Mouse (Mus musculus) kidney, adult 18-20 months (tissue): ENCODE results near the gene Rsf1.

Experiments used
- DNase-seq: peaks from one replicate; pipeline ENCODE4 v3.0.0; 2021

Rsf1 gene

DNA sequence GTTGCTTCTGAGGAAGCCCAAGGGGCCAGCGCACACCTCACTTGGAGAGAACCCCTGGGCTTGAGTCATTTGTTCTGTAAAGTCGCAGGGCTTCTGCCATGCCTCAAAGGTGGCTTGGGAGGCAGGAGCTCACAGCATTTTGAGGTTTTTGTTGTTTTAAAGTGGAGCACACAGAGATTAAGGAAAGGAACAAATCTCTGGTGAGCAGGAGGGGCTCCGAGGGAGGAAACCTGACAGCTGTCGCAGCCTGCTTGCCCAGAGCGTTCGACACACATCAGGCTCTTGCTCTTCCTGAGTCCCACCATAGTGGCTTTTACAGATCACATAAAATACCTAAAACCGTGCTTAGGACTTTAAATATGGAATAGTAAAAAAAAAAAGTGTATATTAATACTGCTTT is 147.1 kb downstream of the Rsf1 start:
- no peak for DNase-seq

DNA sequence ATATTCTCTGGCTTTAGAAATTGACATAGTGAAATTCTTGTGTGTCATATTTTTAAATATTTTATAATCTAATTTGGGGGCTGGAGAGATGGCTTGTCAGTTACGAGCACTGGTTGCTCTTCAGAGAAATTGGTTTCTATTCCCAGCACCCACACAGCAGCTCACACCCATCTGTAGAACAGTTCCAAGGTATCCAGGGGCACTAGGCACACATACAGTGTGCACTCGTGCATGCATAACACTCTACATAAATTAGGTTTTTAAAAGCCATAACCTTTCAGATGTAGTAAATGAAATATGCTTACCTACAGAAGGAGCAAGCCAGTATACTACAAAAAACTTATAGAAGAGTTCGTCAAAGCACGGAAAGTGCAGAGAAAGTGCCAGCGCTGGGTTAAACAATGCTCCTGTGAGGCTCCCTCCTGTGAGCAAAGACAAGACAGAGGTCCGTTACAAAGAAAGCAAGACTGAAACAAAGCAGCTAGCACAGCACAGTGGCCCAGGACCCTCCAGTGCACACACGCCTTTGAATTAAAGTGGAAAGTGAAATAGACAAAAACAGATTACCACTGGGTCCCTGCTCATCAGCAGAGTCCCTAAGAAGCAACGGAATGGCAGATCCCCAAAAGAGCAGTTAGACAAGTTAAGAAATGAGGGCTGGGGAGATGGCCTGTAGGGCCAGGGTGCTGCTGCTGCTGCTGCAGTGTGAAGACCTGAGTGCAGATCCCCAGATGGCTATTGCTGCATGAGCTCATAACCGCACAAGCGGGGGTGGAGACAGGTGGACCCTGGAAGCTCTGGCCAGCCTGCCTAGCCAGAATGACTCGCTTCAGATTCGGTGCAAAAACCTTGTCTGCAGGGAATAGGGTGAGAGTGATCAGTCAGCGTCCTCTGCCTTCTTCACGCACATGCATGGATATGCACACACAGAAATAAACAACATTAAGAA is 149.3 kb downstream of the Rsf1 start:
- no peak for DNase-seq

DNA sequence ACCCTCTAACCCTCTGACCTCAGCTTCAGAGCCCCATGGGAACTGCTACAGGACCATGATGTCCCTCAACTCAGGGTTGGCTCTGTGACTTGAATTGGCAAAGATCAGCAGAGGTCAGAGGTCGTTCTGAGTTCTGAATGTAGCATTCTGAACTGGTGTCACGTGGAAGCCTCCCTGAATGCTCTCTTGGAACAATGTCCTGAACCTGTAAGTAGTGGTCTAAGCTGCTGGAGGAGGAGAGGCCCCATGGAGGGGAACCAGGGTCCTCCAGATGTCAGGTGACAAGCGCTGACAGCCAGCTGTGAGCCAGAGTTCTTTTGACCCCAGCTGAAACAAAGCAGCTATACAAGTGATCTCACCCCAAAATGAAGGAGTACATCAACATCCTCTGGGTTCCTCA is 150.7 kb downstream of the Rsf1 start:
- no peak for DNase-seq

DNA sequence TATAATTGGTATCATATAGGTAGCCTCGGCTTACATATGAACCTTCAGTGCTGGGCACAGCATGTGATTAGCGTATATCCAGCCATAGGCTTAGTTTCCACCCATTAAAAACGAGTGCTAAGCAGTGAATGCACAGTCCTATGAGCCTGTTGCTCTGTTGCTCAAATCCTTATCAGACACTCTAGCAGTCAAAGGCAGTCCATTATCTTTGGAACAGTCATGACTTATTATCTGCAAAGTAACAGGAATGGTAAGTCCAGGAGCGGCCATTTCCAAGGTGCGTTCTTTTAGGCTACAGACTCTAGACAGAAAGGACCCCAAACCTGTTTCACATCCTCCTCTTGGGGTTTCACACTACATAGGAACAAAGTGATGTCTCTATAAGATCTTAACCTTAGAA is 153.9 kb downstream of the Rsf1 start:
- DNase-seq, result no peak

DNA sequence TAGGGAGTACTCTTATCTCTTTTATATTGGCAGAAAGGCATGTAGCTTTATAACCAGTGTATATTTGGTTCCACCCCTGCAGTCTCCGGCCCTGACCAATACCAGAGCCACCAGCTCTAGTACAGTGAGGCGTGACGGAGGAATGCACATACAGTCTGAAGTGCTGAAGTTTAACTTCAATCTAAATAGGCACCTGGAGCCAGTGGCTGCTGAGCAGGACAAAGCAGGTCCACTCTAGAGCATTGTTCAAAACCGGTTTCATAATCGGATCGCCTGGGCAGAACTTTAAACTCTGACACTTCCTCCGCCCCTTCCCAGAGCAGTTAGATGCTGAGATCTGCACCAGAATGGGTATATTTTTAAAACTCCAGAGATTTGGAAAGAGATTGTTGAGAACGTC is 155.3 kb downstream of the Rsf1 start:
- peak; percentile 38 for DNase-seq

DNA sequence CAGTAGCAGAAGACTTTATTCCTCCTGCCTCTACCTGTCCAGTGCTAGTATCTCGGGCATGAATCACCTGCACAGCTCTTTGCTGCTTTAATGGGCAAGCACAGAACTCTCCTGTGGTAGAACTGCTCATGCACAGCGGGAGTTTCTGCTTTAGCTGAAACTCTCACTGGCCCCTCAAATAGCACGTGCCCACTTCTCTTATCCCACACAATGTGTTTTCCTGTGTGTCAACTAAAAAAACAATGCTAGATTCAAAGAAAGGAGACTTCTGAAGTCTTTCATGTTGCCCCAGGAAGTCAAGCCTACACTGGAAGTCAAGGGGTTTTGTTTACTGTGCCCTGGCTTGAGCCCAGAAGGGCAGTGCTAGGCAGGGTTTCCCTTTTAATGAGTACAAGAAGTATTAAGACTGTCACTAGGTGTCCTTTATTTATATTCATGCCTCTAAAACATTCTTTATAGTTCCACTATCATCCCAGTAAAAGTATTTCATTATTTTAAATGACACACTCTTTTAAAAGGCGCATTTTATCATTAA is 156.3 kb downstream of the Rsf1 start:
- peak; percentile 40 for DNase-seq

DNA sequence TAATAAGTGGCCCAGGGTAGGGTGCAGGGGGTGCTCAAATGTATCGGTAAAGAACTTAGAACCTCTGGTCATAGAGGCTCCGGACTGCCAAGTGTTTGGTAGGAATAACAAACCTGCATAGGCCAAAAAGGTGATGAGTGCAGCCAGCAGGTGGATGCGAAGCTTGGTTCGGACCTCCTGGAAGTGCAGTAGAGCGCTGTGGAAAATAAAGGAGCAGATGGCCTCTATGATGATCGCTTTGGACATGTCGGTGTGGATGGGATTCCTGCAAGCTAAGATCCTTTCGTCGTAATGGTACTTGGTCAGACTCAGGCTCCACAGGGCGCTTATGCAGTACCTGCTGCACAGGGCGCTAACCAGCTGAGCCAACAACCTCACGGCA is 157.6 kb downstream of the Rsf1 start:
- DNase-seq, result no peak

DNA sequence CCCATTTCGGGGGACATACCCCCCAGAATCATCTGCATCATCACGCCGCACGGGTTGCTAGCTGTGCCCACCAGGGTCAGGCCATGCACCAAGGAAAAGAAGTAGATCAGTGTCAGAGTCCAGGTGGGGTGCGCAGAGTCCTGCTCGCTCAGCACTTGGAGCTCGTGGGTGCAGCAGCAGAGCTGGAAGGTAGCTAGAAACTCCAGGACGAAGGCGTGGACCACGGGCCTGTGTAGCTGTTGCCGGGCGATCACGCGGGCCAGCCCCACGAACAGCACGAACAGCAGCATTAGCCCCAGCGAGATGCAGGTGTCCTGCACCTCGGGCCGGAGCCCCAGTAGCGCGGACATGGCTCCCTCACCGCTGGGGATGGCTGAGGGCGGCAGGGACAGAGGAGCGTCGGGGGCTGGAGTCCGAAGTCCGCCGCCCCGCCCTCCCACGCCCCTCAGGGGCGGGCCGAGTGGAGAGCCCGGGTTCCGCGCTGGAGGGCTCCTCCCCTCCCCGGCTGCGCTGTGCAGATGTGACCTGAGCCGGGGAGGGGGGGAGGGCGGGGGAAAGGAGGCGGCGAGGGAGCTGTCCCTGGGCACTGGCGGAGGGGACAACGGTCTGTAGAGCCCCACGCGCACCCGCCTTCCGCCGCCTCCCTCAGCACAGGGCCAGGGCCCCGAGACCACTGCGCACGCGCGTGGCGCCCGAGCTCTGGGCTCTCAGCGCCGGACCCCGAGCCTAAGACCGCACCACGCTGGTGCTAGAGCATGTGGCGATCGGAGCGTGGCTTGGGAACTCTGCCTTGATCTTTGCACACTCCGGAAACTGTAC is 158.2 kb downstream of the Rsf1 start, which contains the start of gene Aqp11:
Gene Aqp11 (minus strand): TSS at position 652 of the 819 bp plus-strand sequence.
- DNase-seq, result peak; percentile 93

DNA sequence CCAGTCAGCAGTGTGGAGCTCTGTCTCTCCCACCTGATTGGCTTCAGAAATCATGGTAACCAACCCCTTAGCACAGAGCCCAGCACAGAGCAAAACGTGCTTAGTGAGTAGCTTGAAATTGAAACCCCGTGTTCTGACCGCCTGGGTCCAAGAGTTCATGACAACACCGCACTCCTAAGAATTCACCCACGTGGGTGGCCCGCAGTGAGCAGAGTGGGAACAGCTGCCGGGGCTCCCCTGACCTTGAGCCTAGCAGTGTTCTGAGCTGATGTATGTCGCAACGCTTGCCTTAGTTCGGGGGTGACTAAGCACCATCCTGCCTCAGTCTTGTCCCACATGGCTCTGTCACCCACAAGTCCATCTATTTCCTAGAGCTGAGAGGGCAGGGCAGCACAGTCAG is 161.3 kb downstream of the Rsf1 start:
- no peak for DNase-seq

DNA sequence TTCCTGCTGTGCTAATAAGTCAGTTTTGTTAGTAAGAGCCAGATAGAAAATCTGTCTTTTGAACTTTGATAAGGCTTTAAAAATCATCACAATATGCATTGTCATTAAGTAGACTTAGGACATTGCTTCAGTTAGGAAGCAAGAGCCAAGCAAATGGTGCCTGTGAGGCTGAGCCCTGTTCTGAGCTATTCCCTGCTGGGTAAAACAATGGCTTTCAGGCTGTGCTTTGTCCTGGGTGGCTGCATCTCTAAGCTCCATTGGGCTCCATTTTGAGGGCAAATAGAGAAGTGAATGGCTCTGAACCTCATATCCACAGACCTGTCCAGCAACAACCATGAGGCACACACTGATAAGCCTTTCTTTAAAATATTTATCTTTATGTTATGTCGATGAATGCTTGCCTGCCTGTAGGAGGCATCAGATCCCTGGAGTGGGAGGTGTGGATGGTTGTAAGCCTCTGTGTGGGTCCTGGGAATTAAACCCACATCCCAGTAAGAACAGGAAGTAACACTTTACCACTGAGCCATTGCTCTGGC is 162.1 kb downstream of the Rsf1 start:
- DNase-seq, result no peak
